Mouse (Mus musculus): ENCODE data around the gene Crebbp.

- TF ChIP-seq FOSL1 (IDR thresholded peaks at IDR 0.05; ENCODE audit: insufficient read depth, low read length, poor library complexity, severe bottlenecking) (no peak), CTCF (IDR thresholded peaks at IDR 0.05; ENCODE audit: control insufficient read depth, insufficient read depth, insufficient read length) (no peak)
These were observed 182.1 kb downstream of the Crebbp start for GRCm38 (mm10) chr16:4031441-4032274.
